Mouse (Mus musculus): ENCODE data around the gene Pick1. TPM values are rescaled to one million over a fixed set of nuclear protein-coding genes. Genes with fewer than 3 reads are reported as not detected.
A peak's percentile ranks its signal among the peaks of the same experiment; 100 is the strongest.

Gene Pick1
- polyA plus RNA-seq, 1 experiment, result 15.3 TPM

- TF ChIP-seq MYOG (IDR thresholded peaks at IDR 0.05; ENCODE audit: control insufficient read depth, extremely low read depth, insufficient read length) (no peak), CEBPB (IDR thresholded peaks at IDR 0.05; ENCODE audit: low read depth) (no peak), MYOD1 (IDR thresholded peaks at IDR 0.05; ENCODE audit: control insufficient read depth, insufficient read length, low read depth) (no peak), FOSL1 (IDR thresholded peaks at IDR 0.05; ENCODE audit: insufficient read depth, low read length, poor library complexity, severe bottlenecking) (no peak), MAX (IDR thresholded peaks at IDR 0.05) (no peak)
- no peaks in the 10 kb centered on the region for H3K36me3 ChIP-seq (ENCODE audit: control insufficient read depth, insufficient read depth)
- H3K79me2 ChIP-seq (ENCODE audit: control insufficient read depth, insufficient read depth), result no peaks in the 10 kb centered on the region
- peak overlapping the region; percentile 18 for H3K4me3 ChIP-seq (ENCODE audit: insufficient read depth, poor library complexity, severe bottlenecking)
- peak overlapping the region; percentile 41 for H3ac ChIP-seq (ENCODE audit: control insufficient read depth, insufficient read length, low read depth)
- no peaks in the 10 kb centered on the region for H3K79me3 ChIP-seq (ENCODE audit: low read depth)
- peaks cover 27% of the 10 kb centered on the region for H3K27me3 ChIP-seq (ENCODE audit: control insufficient read depth, insufficient read depth, insufficient read length)
These were observed 32.2 kb downstream of the Pick1 start for GRCm38 (mm10) chr15:79261095-79261725.

GRCm38 (mm10) chr15:79261757-79262156, 32.8 kb downstream of the Pick1 start:
- no peak for TF ChIP-seq MYOG (IDR thresholded peaks at IDR 0.05; ENCODE audit: control insufficient read depth, extremely low read depth, insufficient read length)
- TF ChIP-seq MYOD1 (IDR thresholded peaks at IDR 0.05; ENCODE audit: control insufficient read depth, insufficient read length, low read depth), result no peak
- no peak for TF ChIP-seq CTCF (IDR thresholded peaks at IDR 0.05; ENCODE audit: control insufficient read depth, insufficient read depth, insufficient read length)
- TF ChIP-seq USF1 (IDR thresholded peaks at IDR 0.05; ENCODE audit: low read depth), result no peak
- TF ChIP-seq CEBPB (IDR thresholded peaks at IDR 0.05; ENCODE audit: low read depth), result no peak
- TF ChIP-seq MAX (IDR thresholded peaks at IDR 0.05), result no peak
- no peak for TF ChIP-seq FOSL1 (IDR thresholded peaks at IDR 0.05; ENCODE audit: insufficient read depth, low read length, poor library complexity, severe bottlenecking)
- peaks cover 33% of the 10 kb centered on the region for H3K27me3 ChIP-seq (ENCODE audit: control insufficient read depth, insufficient read depth, insufficient read length)
- H3K4me3 ChIP-seq (ENCODE audit: insufficient read depth, poor library complexity, severe bottlenecking), result no peak overlapping the region
- H3K79me2 ChIP-seq (ENCODE audit: control insufficient read depth, insufficient read depth), result no peaks in the 10 kb centered on the region
- no peaks in the 10 kb centered on the region for H3K36me3 ChIP-seq (ENCODE audit: control insufficient read depth, insufficient read depth)
- peak overlapping the region; percentile 20 for H3ac ChIP-seq (ENCODE audit: control insufficient read depth, insufficient read length, low read depth)
- no peaks in the 10 kb centered on the region for H3K79me3 ChIP-seq (ENCODE audit: low read depth)

- TF ChIP-seq CEBPB (IDR thresholded peaks at IDR 0.05; ENCODE audit: low read depth), result no peak
- TF ChIP-seq MYOD1 (IDR thresholded peaks at IDR 0.05; ENCODE audit: control insufficient read depth, insufficient read length, low read depth), result no peak
- TF ChIP-seq MYOG (IDR thresholded peaks at IDR 0.05; ENCODE audit: control insufficient read depth, extremely low read depth, insufficient read length), result no peak
- no peak for TF ChIP-seq MAX (IDR thresholded peaks at IDR 0.05)
- TF ChIP-seq CTCF (IDR thresholded peaks at IDR 0.05; ENCODE audit: control insufficient read depth, insufficient read depth, insufficient read length), result no peak
- no peak for TF ChIP-seq FOSL1 (IDR thresholded peaks at IDR 0.05; ENCODE audit: insufficient read depth, low read length, poor library complexity, severe bottlenecking)
- TF ChIP-seq USF1 (IDR thresholded peaks at IDR 0.05; ENCODE audit: low read depth), result no peak
- H3K79me2 ChIP-seq (ENCODE audit: control insufficient read depth, insufficient read depth), result no peaks in the 10 kb centered on the region
- no peaks in the 10 kb centered on the region for H3K79me3 ChIP-seq (ENCODE audit: low read depth)
- no peaks in the 10 kb centered on the region for H3K36me3 ChIP-seq (ENCODE audit: control insufficient read depth, insufficient read depth)
- no peak overlapping the region for H3ac ChIP-seq (ENCODE audit: control insufficient read depth, insufficient read length, low read depth)
- H3K4me3 ChIP-seq (ENCODE audit: insufficient read depth, poor library complexity, severe bottlenecking), result no peak overlapping the region
- H3K27me3 ChIP-seq (ENCODE audit: control insufficient read depth, insufficient read depth, insufficient read length), result peaks cover 38% of the 10 kb centered on the region
These were observed 33.4 kb downstream of the Pick1 start for GRCm38 (mm10) chr15:79262375-79262774.

- H3K4me3 ChIP-seq (ENCODE audit: insufficient read depth, poor library complexity, severe bottlenecking), result no peak overlapping the region
- H3K79me2 ChIP-seq (ENCODE audit: control insufficient read depth, insufficient read depth), result no peaks in the 10 kb centered on the region
- H3K27me3 ChIP-seq (ENCODE audit: control insufficient read depth, insufficient read depth, insufficient read length), result peaks cover 42% of the 10 kb centered on the region
- H3ac ChIP-seq (ENCODE audit: control insufficient read depth, insufficient read length, low read depth), result no peak overlapping the region
- H3K79me3 ChIP-seq (ENCODE audit: low read depth), result no peaks in the 10 kb centered on the region
- TF ChIP-seq MYOD1 (IDR thresholded peaks at IDR 0.05; ENCODE audit: control insufficient read depth, insufficient read length, low read depth) (no peak), CEBPB (IDR thresholded peaks at IDR 0.05; ENCODE audit: low read depth) (no peak), MAX (IDR thresholded peaks at IDR 0.05) (no peak), CTCF (IDR thresholded peaks at IDR 0.05; ENCODE audit: control insufficient read depth, insufficient read depth, insufficient read length) (no peak), USF1 (IDR thresholded peaks at IDR 0.05; ENCODE audit: low read depth) (no peak), FOSL1 (IDR thresholded peaks at IDR 0.05; ENCODE audit: insufficient read depth, low read length, poor library complexity, severe bottlenecking) (no peak), MYOG (IDR thresholded peaks at IDR 0.05; ENCODE audit: control insufficient read depth, extremely low read depth, insufficient read length) (no peak)
- no peaks in the 10 kb centered on the region for H3K36me3 ChIP-seq (ENCODE audit: control insufficient read depth, insufficient read depth)
These were observed 33.9 kb downstream of the Pick1 start for GRCm38 (mm10) chr15:79262786-79263309.

GRCm38 (mm10) chr15:79263726-79264125, 34.8 kb downstream of the Pick1 start:
- no peak overlapping the region for H3K4me3 ChIP-seq (ENCODE audit: insufficient read depth, poor library complexity, severe bottlenecking)
- H3K79me2 ChIP-seq (ENCODE audit: control insufficient read depth, insufficient read depth), result no peaks in the 10 kb centered on the region
- H3K36me3 ChIP-seq (ENCODE audit: control insufficient read depth, insufficient read depth), result no peaks in the 10 kb centered on the region
- TF ChIP-seq CTCF (IDR thresholded peaks at IDR 0.05; ENCODE audit: control insufficient read depth, insufficient read depth, insufficient read length) (no peak), MAX (IDR thresholded peaks at IDR 0.05) (no peak), FOSL1 (IDR thresholded peaks at IDR 0.05; ENCODE audit: insufficient read depth, low read length, poor library complexity, severe bottlenecking) (no peak), CEBPB (IDR thresholded peaks at IDR 0.05; ENCODE audit: low read depth) (no peak), USF1 (IDR thresholded peaks at IDR 0.05; ENCODE audit: low read depth) (no peak), MYOD1 (IDR thresholded peaks at IDR 0.05; ENCODE audit: control insufficient read depth, insufficient read length, low read depth) (no peak), MYOG (IDR thresholded peaks at IDR 0.05; ENCODE audit: control insufficient read depth, extremely low read depth, insufficient read length) (no peak)
- peaks cover 51% of the 10 kb centered on the region for H3K27me3 ChIP-seq (ENCODE audit: control insufficient read depth, insufficient read depth, insufficient read length)
- no peaks in the 10 kb centered on the region for H3K79me3 ChIP-seq (ENCODE audit: low read depth)
- no peak overlapping the region for H3ac ChIP-seq (ENCODE audit: control insufficient read depth, insufficient read length, low read depth)

Data from C2C12 (cell line).